ENCODE assay signal across 1 mouse cellular context in the genomic region with DNA sequence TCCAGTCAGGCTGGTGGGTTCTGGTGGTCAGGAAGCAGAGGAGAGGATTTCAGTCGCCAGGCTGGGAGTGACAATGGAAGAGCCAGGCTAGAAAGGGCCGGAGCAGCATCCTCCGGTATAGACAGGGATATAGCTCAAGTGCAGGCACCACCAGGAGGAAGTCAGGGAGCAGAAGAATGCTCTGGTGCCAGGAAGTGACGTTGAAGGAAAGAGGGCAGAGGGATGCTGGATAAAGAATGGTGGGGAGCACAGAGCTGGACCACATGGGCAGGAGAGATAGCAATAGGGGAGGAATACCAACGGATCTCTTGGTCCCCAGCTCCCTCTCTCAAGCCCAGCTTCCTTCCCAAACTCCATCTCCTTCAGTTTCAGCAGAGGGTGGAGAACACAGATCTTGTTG.
TF ChIP-seq lines count a peak whose summit lies in the region.

No protein-coding gene starts in this region.

TF ChIP-seq in CH12.LX, 34 proteins besides CTCF, POLR2A, EP300 and RAD21 (continued from another document):
- TF ChIP-seq POLR2AphosphoS2 (IDR thresholded peaks at IDR 0.05; ENCODE audit: low read depth, low read length) = no peak
- TF ChIP-seq NRF1 (IDR thresholded peaks at IDR 0.05; ENCODE audit: low read depth, low read length) = no peak
- no peak for TF ChIP-seq MEF2A (IDR thresholded peaks at IDR 0.05; ENCODE audit: borderline replicate concordance, low read depth, low read length)
- TF ChIP-seq MAX (IDR thresholded peaks at IDR 0.05; ENCODE audit: low read length) = no peak
- no peak for TF ChIP-seq MAZ (IDR thresholded peaks at IDR 0.05; ENCODE audit: low read depth, low read length)
- TF ChIP-seq ZKSCAN1 (IDR thresholded peaks at IDR 0.05; ENCODE audit: borderline replicate concordance, low read depth, low read length) = no peak
- TF ChIP-seq PAX5 (IDR thresholded peaks at IDR 0.05; ENCODE audit: low read length) = no peak
- TF ChIP-seq CHD2 (IDR thresholded peaks at IDR 0.05; ENCODE audit: low read length) = no peak
- no peak for TF ChIP-seq BHLHE40 (IDR thresholded peaks at IDR 0.05; ENCODE audit: low read depth, low read length)
